Comparison of ENCODE assay signal across 16 mouse cellular contexts in genomic region chr15:98861701-98862410, GRCm38 (mm10). TPM values are rescaled to one million over a fixed set of nuclear protein-coding genes. Genes with fewer than 3 reads are reported as not detected.
"Had no signal": no experiment of that assay in that cellular context is flagged by ENCODE, and none has a peak within 500 bp of the region (broad histone marks: within the 10 kb centered on the region; RNA-seq: fewer than 3 reads in every experiment).

No protein-coding gene starts in this region.

- H3K4me2 ChIP-seq: limb, embryonic 12.5 days; liver, embryonic 13.5 days; lung, embryonic 15.5 days; neural tube, embryonic 12.5 days had no signal

- H3K9ac ChIP-seq: limb, embryonic 12.5 days; liver, embryonic 13.5 days; liver, postnatal 0 days; lung, embryonic 15.5 days; neural tube, embryonic 12.5 days had no signal

- H3K4me3 ChIP-seq: layer of hippocampus, adult 2 months; limb, embryonic 12.5 days; liver, embryonic 13.5 days; lung, embryonic 15.5 days; neural tube, embryonic 12.5 days had no signal

- H3K9me3 ChIP-seq: limb, embryonic 12.5 days; liver, embryonic 13.5 days; lung, embryonic 15.5 days; neural tube, embryonic 12.5 days had no signal

- H3K27ac ChIP-seq: kidney, postnatal 0 days; layer of hippocampus, adult 2 months; limb, embryonic 12.5 days; liver, embryonic 13.5 days; lung, embryonic 15.5 days; neural tube, embryonic 12.5 days had no signal

- H3K4me1 ChIP-seq: limb, embryonic 12.5 days; neural tube, embryonic 12.5 days had no signal

- ATAC-seq: liver, postnatal 0 days had no signal

- DNase-seq: kidney, adult 9 months; kidney, postnatal 4 days; liver; liver, embryonic 13.5 days; liver, postnatal 0 days; lung, postnatal 36 days; midbrain, embryonic 14.5 days; thymus, adult 18-20 months; thymus, postnatal 14 days had no signal

- H3K27me3 ChIP-seq: limb, embryonic 12.5 days; liver, embryonic 13.5 days; lung, embryonic 15.5 days; neural tube, embryonic 12.5 days had no signal

RNA-seq across cellular contexts. Expression of gene Dhh, which starts 36.5 kb away (rescaled TPM):
- total RNA-seq: megakaryocyte progenitor cell, adult 5-6 weeks; monocyte, adult 5-6 weeks had no signal
- polyA plus RNA-seq: liver, postnatal 0 days had no signal

RNA-seq across cellular contexts. Expression of gene Ddn, which starts 52.6 kb away (rescaled TPM):
- total RNA-seq: monocyte, adult 5-6 weeks had no signal
- polyA plus RNA-seq: limb, embryonic 12.5 days; liver, embryonic 13.5 days; liver, postnatal 0 days had no signal
